Mouse (Mus musculus) olfactory bulb, adult 2 months (tissue): Measurements from ENCODE around the gene Tbc1d2b.

ENCODE experiments used
- CTCF ChIP-seq: fragments of 200-500 bp; IDR thresholded peaks from 2 replicates; pipeline ENCODE4 v1.5.1; 2012; ENCODE audit warnings: low read depth, mild to moderate bottlenecking, low read length, moderate library complexity; ENCODE audit not compliant: insufficient read depth
- POLR2A ChIP-seq: fragments of 200-500 bp; IDR thresholded peaks from 2 replicates; pipeline ENCODE4 v1.6.1; 2012; ENCODE audit warnings: mild to moderate bottlenecking, low read depth, low read length, moderate library complexity; ENCODE audit not compliant: insufficient read depth

- TF ChIP-seq CTCF = no peak
- no peak for TF ChIP-seq POLR2A
These were observed 43.9 kb downstream of the Tbc1d2b start for GRCm38 (mm10) chr9:90226742-90227096.
